Mouse (Mus musculus) frontal cortex, postnatal 25 days (tissue): ENCODE measurements around the gene Hist1h2bf.
"Not testable (repeated sequence)": the region's sequence is repeated elsewhere in the genome, so short reads cannot be mapped to it uniquely, and the experiment has no call there.

Source experiments
- DNase-seq, 2 experiments: peaks; one replicate each; pipeline ENCODE4 v3.0.0; 2022; ENCODE audit warnings: low spot score in 2 of 2

The Hist1h2bf gene

DNA sequence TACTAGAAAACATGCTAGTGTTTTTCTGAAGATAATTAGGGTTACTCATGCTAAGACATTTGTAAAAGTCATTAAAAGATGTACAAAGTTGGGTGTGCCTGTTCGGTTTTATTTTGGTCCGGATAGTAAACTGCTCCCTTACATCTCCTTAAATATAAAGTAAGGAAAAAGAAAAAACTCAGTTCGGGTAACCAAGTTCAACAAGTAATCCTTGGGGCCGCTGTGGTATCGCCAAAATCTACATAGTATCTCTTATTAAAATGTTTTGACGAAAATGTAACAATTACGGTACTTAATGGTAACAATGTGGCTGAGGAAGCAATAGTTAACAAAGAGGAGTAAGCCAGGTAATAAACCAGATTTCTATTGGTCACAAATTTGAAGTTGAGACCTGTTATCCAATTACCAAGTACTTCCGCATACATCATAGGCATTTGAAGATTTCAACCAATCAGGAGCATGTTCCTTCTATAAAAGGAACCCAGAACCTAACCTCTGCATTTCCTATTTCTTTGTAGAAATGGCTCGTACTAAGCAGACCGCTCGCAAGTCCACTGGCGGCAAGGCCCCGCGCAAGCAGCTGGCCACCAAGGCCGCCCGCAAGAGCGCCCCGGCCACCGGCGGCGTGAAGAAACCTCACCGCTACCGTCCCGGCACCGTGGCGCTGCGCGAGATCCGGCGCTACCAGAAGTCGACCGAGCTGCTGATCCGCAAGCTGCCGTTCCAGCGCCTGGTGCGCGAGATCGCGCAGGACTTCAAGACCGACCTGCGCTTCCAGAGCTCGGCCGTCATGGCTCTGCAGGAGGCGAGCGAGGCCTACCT lies 29.8 kb downstream of the Hist1h2bf start, which contains the start of gene Hist1h3f:
Gene Hist1h3f, plus strand, starts transcription at position 88 of the 822 bp plus-strand sequence.
- peak; percentile 49 to 66 for DNase-seq

DNA sequence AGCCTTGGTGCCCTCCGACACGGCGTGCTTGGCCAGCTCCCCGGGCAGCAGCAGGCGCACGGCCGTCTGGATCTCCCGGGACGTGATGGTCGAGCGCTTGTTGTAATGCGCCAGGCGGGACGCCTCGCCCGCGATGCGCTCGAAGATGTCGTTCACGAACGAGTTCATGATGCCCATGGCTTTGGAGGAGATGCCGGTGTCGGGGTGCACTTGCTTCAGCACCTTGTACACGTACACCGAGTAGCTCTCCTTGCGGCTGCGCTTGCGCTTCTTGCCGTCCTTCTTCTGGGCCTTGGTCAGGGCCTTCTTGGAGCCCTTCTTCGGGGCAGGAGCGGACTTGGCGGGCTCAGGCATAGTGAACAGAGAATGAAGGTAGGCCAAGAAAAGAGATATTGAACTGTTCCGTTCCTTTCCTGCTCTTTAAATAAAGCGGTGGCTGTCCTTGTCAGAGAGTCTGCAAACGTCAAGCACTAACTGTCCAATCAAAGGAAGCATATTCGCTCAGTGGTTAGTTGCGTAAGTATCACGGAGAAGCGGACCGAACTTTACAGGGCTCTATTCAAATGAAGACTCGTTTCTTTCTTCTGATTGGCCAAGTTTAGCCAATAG lies 30.9 kb downstream of the Hist1h2bf start, which contains the start of gene Hist1h2bh:
Gene Hist1h2bh, minus strand, starts transcription at position 394 of the 609 bp plus-strand sequence.
- DNase-seq: peak in 1 of 2 experiments; percentile 44

- DNase-seq: not testable (repeated sequence)
Observed at GRCm38 (mm10) chr13:23542225-23542980, 31.6 kb downstream of the Hist1h2bf start.

DNA sequence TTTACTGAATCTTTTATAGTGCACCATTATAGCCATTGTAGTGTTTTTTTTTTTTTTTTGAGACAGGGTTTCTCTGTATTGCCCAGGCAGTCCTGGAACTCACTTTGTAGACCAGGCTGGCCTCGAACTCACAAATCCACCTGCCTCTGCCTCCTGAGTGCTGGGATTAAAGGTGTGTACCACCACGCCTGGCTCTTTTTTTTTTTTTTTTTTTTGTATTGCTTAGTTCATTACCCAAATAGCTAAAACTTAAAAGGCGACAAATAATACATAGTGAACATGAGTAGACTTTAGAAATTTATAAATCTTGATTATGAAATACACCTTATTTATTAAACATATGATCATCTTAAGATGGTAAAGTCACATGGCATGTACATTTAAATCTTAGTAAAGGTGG lies 32.5 kb downstream of the Hist1h2bf start:
- no peak for DNase-seq

GRCm38 (mm10) chr13:23539821-23540220 lies 34.2 kb downstream of the Hist1h2bf start:
- DNase-seq: not testable (repeated sequence)

- DNase-seq: no peak
Observed at GRCm38 (mm10) chr13:23538249-23538648, 35.7 kb downstream of the Hist1h2bf start.

DNA sequence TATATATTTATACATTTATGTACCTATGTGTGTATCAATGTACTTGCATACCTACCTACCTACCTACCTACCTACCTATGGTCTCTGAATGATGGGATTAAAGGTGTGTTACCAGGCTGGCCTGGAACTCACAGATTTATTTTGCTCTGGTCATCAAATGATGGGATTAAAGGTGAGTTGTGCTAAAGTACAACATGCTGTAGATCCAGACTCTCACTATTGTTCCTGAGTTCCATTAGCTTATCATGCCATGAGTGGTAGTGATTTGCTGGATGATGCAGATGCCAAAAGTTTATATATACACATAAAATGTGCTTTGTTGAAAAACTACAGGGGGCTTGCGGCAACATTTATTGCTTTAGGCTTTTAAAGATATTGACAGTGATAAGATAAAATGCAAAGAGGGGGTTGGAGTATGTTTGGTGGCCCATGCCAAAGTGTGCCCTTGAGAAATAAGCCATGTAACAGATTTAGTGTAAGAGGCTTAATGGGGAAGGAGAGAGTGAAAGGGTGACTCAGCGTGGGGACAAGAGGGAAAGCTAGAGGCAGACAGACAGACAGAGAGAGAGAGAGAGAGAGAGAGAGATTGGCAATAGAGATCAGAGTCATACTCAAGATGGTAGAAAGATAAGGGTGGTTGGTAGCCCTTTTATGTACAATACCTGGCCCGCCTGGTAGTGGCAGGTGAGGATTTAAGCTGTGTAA lies 36.8 kb downstream of the Hist1h2bf start:
- DNase-seq: no peak

- DNase-seq: no peak
Observed at GRCm38 (mm10) chr13:23536076-23536822, 37.7 kb downstream of the Hist1h2bf start.

DNA sequence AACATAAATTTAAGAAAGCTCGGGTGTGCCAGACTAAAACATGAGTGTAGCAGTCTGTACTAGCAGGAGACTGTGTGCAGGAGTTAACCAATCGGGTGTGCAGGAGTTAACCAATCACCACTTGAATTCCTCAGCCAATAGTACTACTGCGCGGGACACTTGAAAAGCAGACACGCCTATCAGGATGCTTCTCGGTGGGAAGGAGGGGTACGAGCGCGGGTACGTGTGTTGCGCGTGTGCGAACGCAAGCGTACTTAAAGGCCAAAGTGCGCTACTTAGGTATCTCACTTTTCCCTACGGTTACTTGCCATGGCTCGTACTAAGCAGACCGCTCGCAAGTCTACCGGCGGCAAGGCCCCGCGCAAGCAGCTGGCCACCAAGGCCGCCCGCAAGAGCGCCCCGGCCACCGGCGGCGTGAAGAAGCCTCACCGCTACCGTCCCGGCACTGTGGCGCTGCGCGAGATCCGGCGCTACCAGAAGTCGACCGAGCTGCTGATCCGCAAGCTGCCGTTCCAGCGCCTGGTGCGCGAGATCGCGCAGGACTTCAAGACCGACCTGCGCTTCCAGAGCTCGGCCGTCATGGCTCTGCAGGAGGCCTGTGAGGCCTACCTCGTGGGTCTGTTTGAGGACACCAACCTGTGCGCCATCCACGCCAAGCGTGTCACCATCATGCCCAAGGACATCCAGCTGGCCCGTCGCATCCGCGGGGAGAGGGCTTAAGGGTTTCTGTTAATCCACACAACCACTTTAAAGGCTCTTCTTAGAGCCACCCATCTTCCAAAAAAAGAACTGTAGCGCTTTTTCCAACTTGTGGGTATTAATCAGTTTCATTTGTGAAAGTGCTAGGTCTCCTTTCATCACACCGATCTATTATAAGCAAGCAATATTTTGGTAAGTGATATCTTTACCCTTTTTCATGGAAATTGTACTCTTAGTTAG lies 38.6 kb downstream of the Hist1h2bf start, which contains the start of gene Hist1h3g:
Gene Hist1h3g, plus strand, starts transcription at position 286 of the 939 bp plus-strand sequence.
- DNase-seq: peak; percentile 78 to 82

DNA sequence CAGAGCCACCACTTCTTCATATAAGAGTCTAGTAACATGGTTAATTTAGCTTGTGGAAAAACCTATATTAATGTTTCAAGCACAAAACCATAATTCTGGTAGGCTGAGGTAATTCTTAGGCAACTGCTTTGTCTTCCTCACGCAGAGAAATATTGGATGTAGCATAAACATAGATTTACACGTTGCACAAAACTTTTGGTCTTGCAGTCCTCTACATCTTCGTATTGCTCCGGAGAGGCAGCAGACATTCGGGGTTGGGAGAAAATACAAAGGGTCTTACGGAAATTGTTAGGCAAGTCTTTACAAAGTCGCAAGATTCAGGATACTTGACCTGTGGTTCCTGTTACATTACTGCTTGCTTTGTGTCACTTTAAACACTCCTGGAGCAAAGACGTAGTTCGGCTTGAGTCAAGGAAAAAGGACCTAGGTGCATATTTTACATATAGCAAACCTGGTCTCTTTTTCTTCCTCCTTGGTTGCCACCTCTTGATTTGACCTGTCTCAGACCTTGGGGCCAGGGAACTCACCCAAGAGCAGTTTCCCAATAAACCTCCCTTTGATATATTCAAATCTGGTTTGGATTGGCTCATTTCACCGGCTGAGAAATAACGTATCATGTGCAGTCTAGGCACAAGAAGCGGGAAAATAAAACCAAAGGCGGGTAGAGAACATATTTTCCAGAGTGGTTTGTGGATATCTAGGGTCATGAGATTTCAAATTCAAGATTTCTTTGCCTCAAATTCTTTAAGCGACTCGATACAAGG lies 39.4 kb downstream of the Hist1h2bf start:
- DNase-seq: no peak

DNA sequence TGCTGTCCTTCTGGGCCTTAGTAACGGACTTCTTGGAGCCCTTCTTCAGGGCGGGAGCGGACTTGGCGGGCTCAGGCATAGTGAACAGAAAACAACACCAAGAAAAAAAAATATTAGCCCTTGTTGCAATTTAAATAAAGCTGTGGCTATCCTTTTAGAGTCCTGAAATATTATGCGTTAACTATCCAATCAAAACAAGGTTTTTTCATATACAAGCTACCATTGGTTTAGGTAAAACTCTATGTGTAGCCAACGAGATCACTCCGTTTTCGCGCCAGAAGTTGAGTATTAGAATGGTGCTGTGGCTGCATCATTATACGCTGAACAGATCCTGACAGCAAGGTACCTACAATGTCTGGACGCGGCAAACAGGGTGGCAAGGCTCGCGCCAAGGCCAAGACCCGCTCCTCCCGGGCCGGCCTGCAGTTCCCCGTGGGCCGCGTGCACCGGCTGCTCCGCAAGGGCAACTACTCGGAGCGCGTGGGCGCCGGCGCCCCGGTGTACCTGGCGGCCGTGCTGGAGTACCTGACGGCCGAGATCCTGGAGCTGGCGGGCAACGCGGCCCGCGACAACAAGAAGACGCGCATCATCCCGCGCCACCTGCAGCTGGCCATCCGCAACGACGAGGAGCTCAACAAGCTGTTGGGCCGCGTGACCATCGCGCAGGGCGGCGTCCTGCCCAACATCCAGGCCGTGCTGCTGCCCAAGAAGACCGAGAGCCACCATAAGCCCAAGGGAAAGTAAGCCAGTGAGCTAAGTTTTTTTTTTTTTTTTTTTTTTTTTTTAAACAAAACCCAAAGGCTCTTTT lies 40.2 kb downstream of the Hist1h2bf start, which contains the start of gene Hist1h2af:
Gene Hist1h2af, plus strand, starts transcription at position 347 of the 808 bp plus-strand sequence.
- DNase-seq: not testable (repeated sequence)

- no peak for DNase-seq
Observed at GRCm38 (mm10) chr13:23532262-23533075, 41.5 kb downstream of the Hist1h2bf start.

- DNase-seq: peak; percentile 93 to 96
Observed at GRCm38 (mm10) chr13:23530901-23531875, 42.8 kb downstream of the Hist1h2bf start, which contains the start of gene Hist1h4h. Hist1h4h (plus strand) TSS chr13:23531050.

DNA sequence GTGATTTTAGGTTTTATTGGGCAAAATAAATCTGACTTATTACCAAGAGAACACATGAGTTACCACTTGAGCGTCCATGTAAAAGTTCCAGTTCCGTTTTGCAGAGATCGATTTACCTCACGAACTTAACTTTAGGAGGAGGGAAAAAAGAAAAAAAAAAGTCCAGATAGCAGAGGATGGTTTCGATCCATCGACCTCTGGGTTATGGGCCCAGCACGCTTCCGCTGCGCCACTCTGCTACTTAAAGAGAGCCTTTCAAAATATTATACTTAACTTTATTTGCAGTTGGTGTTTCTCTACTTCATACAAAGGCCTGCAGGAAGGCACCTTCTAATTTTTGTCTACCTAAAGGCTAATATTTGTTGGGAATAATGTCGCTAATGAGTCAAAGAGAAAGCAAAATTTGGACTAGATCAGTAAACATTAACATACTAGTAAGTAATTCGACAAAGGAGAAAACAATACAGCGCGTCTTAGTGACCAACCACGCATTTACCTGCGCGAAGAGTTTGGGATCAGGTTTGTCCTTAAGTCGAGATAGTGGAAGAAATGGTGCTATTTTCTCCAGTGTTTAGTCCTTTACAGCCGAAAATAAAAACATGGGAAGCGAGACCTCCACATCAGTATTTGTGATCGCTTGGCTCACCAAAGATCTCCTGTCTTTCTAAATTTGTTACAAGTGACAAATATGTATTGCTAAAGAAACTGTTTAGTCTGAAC lies 43.7 kb downstream of the Hist1h2bf start:
- DNase-seq: peak; percentile 73 to 78
